Mouse (Mus musculus) ES-Bruce4 (cell line): ENCODE measurements around the gene D930020B18Rik.

ENCODE experiments used
- CTCF ChIP-seq: IDR thresholded peaks from one replicate; pipeline ENCODE4 v1.8.1; 2011; ENCODE audit warnings: low read depth, low read length
- POLR2A ChIP-seq: IDR thresholded peaks from one replicate; pipeline ENCODE4 v1.8.1; 2011; ENCODE audit warnings: low read length; ENCODE audit not compliant: insufficient read depth

GRCm38 (mm10) chr10:121611587-121611986 lies 29.8 kb upstream of the D930020B18Rik start:
- no peak for TF ChIP-seq POLR2A
- no peak for TF ChIP-seq CTCF
